Mouse (Mus musculus) heart, postnatal 0 days (tissue): ENCODE measurements around the gene Mrs2. TPM values are rescaled to one million over a fixed set of nuclear protein-coding genes. Genes with fewer than 3 reads are reported as not detected.

Source experiments
- ATAC-seq: fragments of 200-750 bp; cut with Nextera tagmentation; 2 replicates; pipeline ENCODE4 v1.8.0; 2017; ENCODE audit warnings: low read depth, moderate number of reproducible peaks, moderate library complexity; ENCODE audit not compliant: insufficient read depth
- DNase-seq: peaks from one replicate; pipeline ENCODE4 v3.0.0-alpha.2; 2016; ENCODE audit warnings: low spot score
- H3K27ac ChIP-seq: fragments of 300-500 bp; sonication (generic); 2 replicates; pipeline ENCODE4 v1.5.1; 2014; ENCODE audit warnings: low read depth, mild to moderate bottlenecking
- H3K27me3 ChIP-seq: fragments of 300-500 bp; sonication (generic); 2 replicates; pipeline ENCODE4 v1.6.1; 2014; ENCODE audit warnings: low read length, mixed read lengths; ENCODE audit not compliant: control insufficient read depth, insufficient read depth
- H3K36me3 ChIP-seq: fragments of 300-500 bp; sonication (generic); replicated peaks from 2 replicates; pipeline ENCODE4 v1.6.1; 2014; ENCODE audit warnings: low read length, mixed read lengths; ENCODE audit not compliant: control insufficient read depth, insufficient read depth
- H3K4me1 ChIP-seq: fragments of 300-500 bp; sonication (generic); 2 replicates; pipeline ENCODE4 v1.6.1; 2014; ENCODE audit warnings: antibody characterized with exemption; ENCODE audit not compliant: control insufficient read depth, insufficient read depth
- H3K4me2 ChIP-seq: fragments of 300-500 bp; sonication (generic); 2 replicates; pipeline ENCODE4 v1.6.1; 2014; ENCODE audit warnings: low read depth, mild to moderate bottlenecking, low read length, moderate library complexity
- H3K4me3 ChIP-seq: fragments of 300-500 bp; sonication (generic); 2 replicates; pipeline ENCODE4 v1.5.1; 2014; ENCODE audit warnings: low read depth, low read length
- H3K9ac ChIP-seq: fragments of 300-500 bp; sonication (generic); replicated peaks from 2 replicates; pipeline ENCODE4 v1.6.1; 2014; ENCODE audit warnings: low read depth, low read length, mixed read lengths
- H3K9me3 ChIP-seq: fragments of 300-500 bp; sonication (generic); replicated peaks from 2 replicates; pipeline ENCODE4 v1.6.1; 2016; ENCODE audit warnings: low read length; ENCODE audit not compliant: control insufficient read depth
- CTCF ChIP-seq: IDR thresholded peaks from 2 replicates; pipeline ENCODE4 v1.5.1; 2016; ENCODE audit warnings: antibody characterized with exemption, control low read depth, low read depth
- EP300 ChIP-seq: IDR thresholded peaks from 2 replicates; pipeline ENCODE4 v1.6.1; 2016; ENCODE audit warnings: antibody characterized with exemption, low read depth
- WGBS: fragments of 180-500 bp; shearing (Covaris S2); extraction: QIAGEN DNeasy Blood & Tissue Kit; methylation state at CpG from one replicate; pipeline ENCODE4 v1.1.7; 2014; 5-methylcytosine and 5-hydroxymethylcytosine counted together
- polyA plus RNA-seq: library from polyadenylated mRNA; unstranded; fragments of >200 nt; fragmentation: Nextera tagmentation; extraction: Ambion mirVana; gene quantifications from 2 replicates; pipeline ENCODE4 v1.2.1, GENCODE M21; 2015
- total RNA-seq: library from RNA; depleted of rRNA; stranded (reverse); fragments of >200 nt; gene quantifications from 2 replicates; pipeline ENCODE4 v1.2.3, GENCODE M21; 2014; ENCODE audit warnings: low replicate concordance

Gene Mrs2
- total and polyA plus RNA-seq, 2 experiments from 2014 or later = 13.0 to 19.1 TPM

DNA sequence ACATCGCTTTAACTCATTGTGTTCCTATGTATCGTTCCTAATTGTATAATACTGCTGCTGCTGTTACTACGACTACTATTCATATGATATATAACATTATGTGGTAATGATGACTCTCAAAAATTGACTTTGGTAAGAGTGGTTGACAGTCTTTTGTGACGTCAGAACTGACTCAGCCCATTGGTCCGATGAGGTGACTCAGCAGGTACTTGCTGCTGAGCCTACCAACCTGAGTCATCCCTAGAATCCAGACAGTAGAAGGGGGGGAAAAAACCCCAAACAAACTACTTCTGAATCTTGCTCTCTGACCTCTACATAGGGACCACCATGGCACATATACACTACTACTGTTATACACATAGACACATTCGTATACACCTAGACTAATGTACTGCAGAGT lies 71.3 kb downstream of the Mrs2 start:
- no peak for TF ChIP-seq CTCF
- no peak for TF ChIP-seq EP300
- no peak overlapping the region for H3K9ac ChIP-seq
- WGBS = 84% methylated on average over 6 of the region's 6 CpGs

DNA sequence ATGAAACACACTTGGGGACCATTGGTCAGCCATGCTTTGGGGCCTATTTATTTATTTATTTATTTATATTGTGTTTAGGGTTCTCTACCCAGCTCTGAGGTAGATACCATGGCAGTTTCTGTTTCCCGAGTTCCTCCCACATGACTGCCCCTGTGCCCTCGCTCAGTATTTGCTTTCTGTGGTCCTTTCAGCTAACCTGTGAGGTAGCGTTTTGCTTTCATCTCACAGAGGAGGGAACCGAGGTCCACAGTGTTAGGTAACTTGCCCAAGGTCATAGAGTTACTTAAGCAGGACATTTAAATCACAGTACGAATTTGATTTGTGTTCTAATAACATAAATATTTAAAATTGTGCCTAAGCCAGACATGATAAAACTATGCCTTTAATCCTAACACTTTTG lies 73.0 kb downstream of the Mrs2 start:
- H3K4me1 ChIP-seq = no peaks in the 10 kb centered on the region
- DNase-seq (no peak), ATAC-seq (no peak)
- no peaks in the 10 kb centered on the region for H3K36me3 ChIP-seq
- H3K4me2 ChIP-seq = no peak overlapping the region
- WGBS = 86% methylated on average over 5 of the region's 5 CpGs
- H3K9ac ChIP-seq = no peak overlapping the region
- no peaks in the 10 kb centered on the region for H3K9me3 ChIP-seq
- TF ChIP-seq CTCF = no peak
- H3K27me3 ChIP-seq = no peaks in the 10 kb centered on the region
- H3K27ac ChIP-seq = no peak overlapping the region
- no peak overlapping the region for H3K4me3 ChIP-seq

More for the DNA sequence above, 71.3 kb downstream of the Mrs2 start:
- no peak overlapping the region for H3K4me3 ChIP-seq
- no peaks in the 10 kb centered on the region for H3K4me1 ChIP-seq
- H3K27ac ChIP-seq = no peak overlapping the region
- H3K27me3 ChIP-seq = no peaks in the 10 kb centered on the region
- no peak overlapping the region for H3K4me2 ChIP-seq
- no peaks in the 10 kb centered on the region for H3K9me3 ChIP-seq
- H3K36me3 ChIP-seq = no peaks in the 10 kb centered on the region
- DNase-seq = no peak
- no peak for ATAC-seq

DNA sequence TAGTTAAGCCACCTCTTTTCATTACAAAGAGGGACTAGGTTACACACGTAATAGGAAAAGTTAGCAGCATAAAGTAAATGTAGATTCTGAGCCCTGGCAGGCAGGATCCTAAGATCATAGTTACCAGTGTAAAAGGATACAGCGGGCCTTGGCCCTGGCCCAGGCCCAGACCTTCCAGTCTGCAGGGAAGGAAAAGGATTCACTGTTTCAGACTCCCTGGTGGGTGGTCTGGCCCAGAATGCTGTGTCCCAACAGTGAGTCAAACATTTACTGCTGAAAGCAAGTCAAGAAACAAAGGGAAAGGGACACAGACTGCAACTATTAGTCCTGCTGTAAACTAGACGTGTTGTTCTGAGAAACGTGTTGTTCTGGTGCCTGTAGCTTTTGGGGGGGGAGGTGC lies 74.6 kb downstream of the Mrs2 start:
- Histone ChIP-seq H3K4me1 (no peaks in the 10 kb centered on the region), H3K9me3 (no peaks in the 10 kb centered on the region), H3K4me3 (no peak overlapping the region), H3K36me3 (no peaks in the 10 kb centered on the region), H3K27ac (no peak overlapping the region), H3K4me2 (no peak overlapping the region), H3K27me3 (no peaks in the 10 kb centered on the region), H3K9ac (no peak overlapping the region)
- DNase-seq (no peak), ATAC-seq (no peak)
- TF ChIP-seq CTCF (no peak), EP300 (no peak)
- 31% methylated on average over 4 of the region's 4 CpGs for WGBS

DNA sequence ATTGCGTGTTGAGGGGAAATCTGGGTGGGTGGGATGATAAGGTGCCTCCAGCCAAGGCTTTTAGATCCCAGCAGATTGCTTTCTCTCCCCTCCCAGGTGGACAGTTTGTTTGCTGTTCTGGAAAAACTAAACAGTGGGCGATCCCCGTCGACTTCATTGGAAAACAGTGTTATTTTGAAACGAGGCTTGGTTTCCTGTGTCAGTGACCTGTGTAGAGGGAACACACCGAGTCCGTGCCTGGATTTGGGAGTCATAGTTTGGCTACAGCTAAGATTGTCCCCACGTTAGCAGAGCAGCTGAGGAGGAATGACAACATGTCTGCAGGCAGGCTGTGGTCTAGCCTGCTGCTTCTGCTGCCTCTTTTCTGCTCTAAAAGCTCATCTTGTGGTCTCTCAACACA lies 76.9 kb downstream of the Mrs2 start:
- no peaks in the 10 kb centered on the region for H3K27me3 ChIP-seq
- TF ChIP-seq EP300 (no peak), CTCF (no peak)
- ATAC-seq (no peak), DNase-seq (no peak)
- H3K4me2 ChIP-seq = no peak overlapping the region
- 0 out of 2 replicates have a peak, but pooled peaks cover under 1% of the 10 kb centered on the region for H3K4me1 ChIP-seq
- H3K9ac ChIP-seq = no peak overlapping the region
- H3K9me3 ChIP-seq = no peaks in the 10 kb centered on the region
- WGBS = 66% methylated on average over 8 of the region's 8 CpGs
- H3K4me3 ChIP-seq = no peak overlapping the region
- H3K27ac ChIP-seq = no peak overlapping the region
- no peaks in the 10 kb centered on the region for H3K36me3 ChIP-seq

DNA sequence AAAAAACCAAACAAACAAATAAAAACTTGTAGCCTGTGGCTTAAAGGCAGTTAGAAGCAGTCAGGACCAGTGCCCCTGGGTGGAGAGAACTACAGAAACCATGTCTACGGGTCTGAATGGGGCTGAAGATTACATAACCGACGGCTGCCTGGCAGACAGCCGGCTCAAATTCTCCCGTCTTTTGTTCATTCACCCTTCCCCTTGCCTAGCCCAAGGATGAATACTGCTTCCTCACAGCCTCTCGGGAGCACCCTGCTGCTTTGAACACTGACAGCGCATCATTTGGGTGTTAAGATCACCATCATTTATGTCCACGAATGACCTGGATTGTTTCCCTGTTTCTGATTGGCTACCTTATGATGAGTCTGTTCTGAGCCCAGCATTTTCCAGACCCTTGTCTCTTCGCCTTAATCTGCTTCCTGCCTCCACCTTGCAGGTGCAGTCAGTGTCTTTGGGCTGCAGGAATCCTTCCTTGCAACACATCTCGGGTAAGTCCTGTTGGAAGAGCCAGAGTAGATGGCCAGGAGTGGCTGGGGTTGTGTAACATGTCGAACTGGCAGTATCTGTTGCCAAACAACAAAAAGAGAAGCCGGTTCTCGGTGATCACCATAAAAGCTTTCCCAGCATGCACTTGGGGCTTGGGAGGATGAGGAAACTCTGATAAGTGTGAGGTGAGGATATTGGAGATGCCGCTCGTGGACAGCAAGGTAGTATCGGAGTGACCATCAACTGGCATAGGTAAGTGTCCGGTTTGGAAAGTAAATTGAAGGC lies 77.5 kb downstream of the Mrs2 start, which contains the start of gene Gpld1:
TSS of gene Gpld1 (plus strand) at position 641 of the 771 bp plus-strand sequence.
- 63% methylated on average over 17 of the region's 17 CpGs for WGBS
- Histone ChIP-seq H3K9ac (no peak within 1 kb of the TSS), H3K27me3 (no peaks in the 10 kb centered on the region), H3K27ac (no peak within 1 kb of the TSS), H3K4me3 (no peak within 1 kb of the TSS), H3K36me3 (no peaks in the 10 kb centered on the region), H3K9me3 (no peaks in the 10 kb centered on the region), H3K4me2 (no peak within 1 kb of the TSS), H3K4me1 (peaks cover 6% of the 10 kb centered on the region; the same call in 1 of the 2 replicates)
- TF ChIP-seq CTCF (no peak), EP300 (no peak)
- no peak for DNase-seq
- no peak for ATAC-seq

DNA sequence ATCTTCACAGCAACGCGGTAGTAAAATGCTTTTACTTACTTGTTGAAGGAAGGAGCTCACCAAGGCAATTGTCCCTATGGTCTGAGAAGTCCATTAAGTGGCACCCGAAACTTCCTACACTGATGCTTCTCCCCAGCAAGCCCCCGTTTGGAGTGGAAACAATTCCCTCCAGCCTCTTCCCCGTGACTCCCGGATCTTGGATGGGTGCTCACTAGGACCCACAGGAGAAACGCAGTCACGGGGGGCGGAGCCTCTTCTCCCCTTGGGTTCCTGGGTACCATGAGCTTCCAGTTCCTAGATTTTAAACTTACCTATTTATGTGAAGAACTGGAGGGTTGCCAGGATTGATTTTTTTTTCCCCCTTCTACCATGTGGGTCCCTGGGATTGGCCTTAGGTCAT lies 80.7 kb downstream of the Mrs2 start:
- H3K9ac ChIP-seq = no peak overlapping the region
- H3K4me3 ChIP-seq = no peak overlapping the region
- no peak overlapping the region for H3K4me2 ChIP-seq
- no peak for ATAC-seq
- H3K36me3 ChIP-seq = no peaks in the 10 kb centered on the region
- TF ChIP-seq CTCF (no peak), EP300 (no peak)
- H3K9me3 ChIP-seq = no peaks in the 10 kb centered on the region
- H3K27me3 ChIP-seq = no peaks in the 10 kb centered on the region
- H3K27ac ChIP-seq = no peak overlapping the region
- 82% methylated on average over 9 of the region's 9 CpGs for WGBS
- H3K4me1 ChIP-seq = peaks cover 12% of the 10 kb centered on the region; the same call in 1 of the 2 replicates
- DNase-seq = no peak
